Mouse (Mus musculus) stomach, postnatal 0 days (tissue): ENCODE results near the gene Zfp69.

Experiments used
- CTCF ChIP-seq: IDR thresholded peaks from 2 replicates; pipeline ENCODE4 v1.5.1; 2016; ENCODE audit warnings: antibody characterized with exemption, low read depth, mild to moderate bottlenecking, moderate library complexity
- EP300 ChIP-seq: optimal IDR thresholded peaks from 2 replicates; pipeline ENCODE3; 2016; ENCODE audit warnings: antibody characterized with exemption

DNA sequence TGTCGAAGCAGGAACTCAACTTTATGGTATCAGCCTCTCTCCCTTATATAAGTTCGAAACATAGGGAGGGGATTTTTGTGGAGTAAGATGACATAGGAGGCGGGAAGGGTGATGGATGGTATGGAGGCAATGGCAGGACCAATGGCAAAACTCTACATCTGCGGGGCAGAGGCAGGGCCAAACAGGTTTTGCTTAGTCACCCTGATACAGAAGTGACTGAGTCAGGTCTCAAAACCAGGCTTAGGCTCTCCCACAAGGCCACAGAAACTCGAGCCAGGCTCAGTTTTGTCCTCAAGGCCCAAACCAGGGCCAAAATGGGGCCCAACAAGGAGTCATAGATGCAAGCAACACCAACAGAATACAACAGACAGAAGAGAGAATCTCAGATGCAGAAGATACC, 45.9 kb downstream of the Zfp69 start:
- no peak for TF ChIP-seq CTCF
- no peak for TF ChIP-seq EP300
